Mouse (Mus musculus) embryo, embryonic 11.5 days (tissue): Measurements from ENCODE around the gene Gm21883.
"Not testable (repeated sequence)": the region's sequence is repeated elsewhere in the genome, so short reads cannot be mapped to it uniquely, and the experiment has no call there.

Source experiments
- DNase-seq: peaks from one replicate; pipeline ENCODE4 v3.0.0-alpha.2; 2012; ENCODE audit warnings: low read depth, low spot score

The Gm21883 gene

DNA sequence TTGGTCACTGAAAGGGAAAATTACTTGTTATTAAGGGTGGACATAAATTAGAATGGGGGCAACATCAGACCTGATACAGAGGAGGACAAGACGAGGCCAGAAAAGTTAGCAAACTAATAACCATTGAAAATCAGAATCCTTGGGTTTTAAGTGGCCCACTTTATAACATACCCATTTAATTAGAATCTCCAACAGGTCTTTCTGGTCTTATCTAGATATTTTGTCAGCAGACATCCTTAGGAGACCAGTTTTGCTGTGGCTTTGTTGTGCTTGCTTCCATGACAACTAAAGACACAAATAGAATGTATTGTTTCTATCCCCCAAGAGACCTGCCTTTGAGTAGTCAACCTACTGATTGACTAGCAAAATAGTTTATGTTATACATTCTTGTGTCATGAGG lies at the start of gene Gm21883:
Gm21883 (minus strand) TSS at position 101 of the 400 bp plus-strand sequence.
- not testable (repeated sequence) for DNase-seq

DNA sequence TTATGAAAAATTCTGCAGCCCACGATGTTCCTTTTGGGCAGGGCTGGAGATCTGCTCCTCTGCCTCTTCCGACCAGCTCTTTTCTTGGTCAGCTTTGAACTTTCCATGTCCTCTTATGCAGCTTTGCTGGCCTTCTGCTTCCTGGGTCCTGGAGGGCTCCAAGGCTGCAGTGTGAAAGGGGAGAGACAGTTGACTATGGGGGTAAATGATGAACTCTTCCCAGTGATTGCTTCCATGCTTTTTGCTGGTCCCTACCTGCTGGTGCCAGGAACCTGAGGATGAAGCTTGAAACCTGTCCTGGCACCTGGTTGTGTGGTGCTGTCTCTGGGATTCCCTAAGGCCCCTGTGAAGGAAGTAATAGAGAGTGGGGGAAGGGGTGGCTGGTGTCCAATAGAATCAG lies 44.7 kb upstream of the Gm21883 start, which contains the start of gene Spin2e:
Spin2e (minus strand) TSS at position 101 of the 400 bp plus-strand sequence.
- DNase-seq: not testable (repeated sequence)
